Mouse (Mus musculus) brain, embryonic 14.5 days (tissue): ENCODE measurements around the gene Lrig2.

Source experiments
- CTCF ChIP-seq: fragments of 200-500 bp; IDR thresholded peaks from 2 replicates; pipeline ENCODE4 v1.5.1; 2012; ENCODE audit warnings: inconsistent platforms, mild to moderate bottlenecking, moderate library complexity, borderline replicate concordance; ENCODE audit not compliant: insufficient read depth, insufficient read length; ENCODE audit errors: extremely low read depth
- POLR2A ChIP-seq: fragments of 200-500 bp; IDR thresholded peaks from 2 replicates; pipeline ENCODE4 v1.6.1; 2012; ENCODE audit warnings: mild to moderate bottlenecking, inconsistent platforms, borderline replicate concordance; ENCODE audit not compliant: poor library complexity, insufficient read depth, insufficient read length, severe bottlenecking; ENCODE audit errors: extremely low read depth

- TF ChIP-seq POLR2A (no peak), CTCF (no peak)
These were observed 126.1 kb downstream of the Lrig2 start for GRCm38 (mm10) chr3:104385587-104385986.
